Mouse (Mus musculus) heart, embryonic 12.5 days (tissue): ENCODE measurements around the gene Unc13b. TPM values are rescaled to one million over a fixed set of nuclear protein-coding genes. Genes with fewer than 3 reads are reported as not detected.

ENCODE experiments used
- ATAC-seq: fragments of 200-750 bp; cut with Nextera tagmentation; 2 replicates; pipeline ENCODE4 v1.8.0; 2017; ENCODE audit warnings: moderate TSS enrichment, moderate library complexity; ENCODE audit not compliant: insufficient number of reproducible peaks, low FRiP score
- H3K27ac ChIP-seq: fragments of 300-500 bp; sonication (generic); 2 replicates; pipeline ENCODE4 v1.5.1; 2016; ENCODE audit warnings: mild to moderate bottlenecking, moderate library complexity; ENCODE audit not compliant: poor library complexity, severe bottlenecking
- H3K27me3 ChIP-seq: fragments of 300-500 bp; sonication (generic); replicated peaks from 2 replicates; pipeline ENCODE4 v1.6.1; 2016; ENCODE audit warnings: mild to moderate bottlenecking, moderate library complexity
- H3K36me3 ChIP-seq: fragments of 300-500 bp; sonication (generic); 2 replicates; pipeline ENCODE4 v1.6.1; 2016; ENCODE audit warnings: mild to moderate bottlenecking, moderate library complexity
- H3K4me1 ChIP-seq: fragments of 300-500 bp; sonication (generic); replicated peaks from 2 replicates; pipeline ENCODE4 v1.6.1; 2016; ENCODE audit warnings: mild to moderate bottlenecking
- H3K4me2 ChIP-seq: fragments of 300-500 bp; sonication (generic); 2 replicates; pipeline ENCODE4 v1.6.1; 2016; ENCODE audit warnings: mild to moderate bottlenecking, moderate library complexity
- H3K4me3 ChIP-seq: fragments of 300-500 bp; sonication (generic); 2 replicates; pipeline ENCODE4 v1.5.1; 2016; ENCODE audit warnings: mild to moderate bottlenecking
- H3K9ac ChIP-seq: fragments of 300-500 bp; sonication (generic); 2 replicates; pipeline ENCODE4 v1.6.1; 2016; ENCODE audit warnings: mild to moderate bottlenecking, moderate library complexity
- H3K9me3 ChIP-seq: fragments of 300-500 bp; sonication (generic); replicated peaks from 2 replicates; pipeline ENCODE4 v1.6.1; 2016; ENCODE audit warnings: mild to moderate bottlenecking, moderate library complexity
- WGBS: fragments of 180-500 bp; shearing (Covaris S2); methylation state at CpG from one replicate; pipeline ENCODE4 v1.1.7; 2016; 5-methylcytosine and 5-hydroxymethylcytosine counted together
- polyA plus RNA-seq: library from polyadenylated mRNA; unstranded; fragments of >200 nt; fragmentation: Nextera tagmentation; extraction: Ambion mirVana; gene quantifications from 2 replicates; pipeline ENCODE4 v1.2.1, GENCODE M21; 2016

Gene Unc13b
- polyA plus RNA-seq, 1 experiment from 2014 or later: 15.1 TPM

DNA sequence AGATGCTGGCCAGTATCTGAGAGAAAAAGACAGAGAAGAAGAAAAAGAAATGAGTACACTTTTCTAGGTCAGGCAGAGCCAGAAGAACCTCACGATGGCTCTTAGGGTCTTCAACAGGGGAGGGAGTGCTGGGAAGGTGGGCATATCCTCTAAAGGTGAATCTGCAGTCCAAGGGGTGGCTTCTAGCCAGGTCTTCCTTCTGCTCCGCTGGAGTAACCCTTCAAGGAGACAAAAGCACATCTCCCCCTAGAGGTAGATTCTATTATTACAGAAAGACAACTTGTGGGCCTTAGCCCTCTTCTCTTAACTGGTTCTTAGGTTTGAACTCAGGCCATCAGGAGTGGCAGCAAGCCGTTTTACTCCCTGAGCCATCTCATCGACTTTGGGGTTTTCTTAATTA lies 6.1 kb upstream of the Unc13b start:
- 0 out of 2 replicates have a peak, but pooled peaks have one; percentile 45 for ATAC-seq
- Histone ChIP-seq H3K4me1 (0 out of 2 replicates have a peak, but pooled peaks cover under 1% of the 10 kb centered on the region), H3K4me3 (no peak overlapping the region), H3K36me3 (no peaks in the 10 kb centered on the region), H3K4me2 (no peak overlapping the region), H3K9me3 (no peaks in the 10 kb centered on the region), H3K27ac (no peak overlapping the region), H3K9ac (no peak overlapping the region), H3K27me3 (no peaks in the 10 kb centered on the region)
- 12% methylated on average over 4 of the region's 4 CpGs for WGBS

DNA sequence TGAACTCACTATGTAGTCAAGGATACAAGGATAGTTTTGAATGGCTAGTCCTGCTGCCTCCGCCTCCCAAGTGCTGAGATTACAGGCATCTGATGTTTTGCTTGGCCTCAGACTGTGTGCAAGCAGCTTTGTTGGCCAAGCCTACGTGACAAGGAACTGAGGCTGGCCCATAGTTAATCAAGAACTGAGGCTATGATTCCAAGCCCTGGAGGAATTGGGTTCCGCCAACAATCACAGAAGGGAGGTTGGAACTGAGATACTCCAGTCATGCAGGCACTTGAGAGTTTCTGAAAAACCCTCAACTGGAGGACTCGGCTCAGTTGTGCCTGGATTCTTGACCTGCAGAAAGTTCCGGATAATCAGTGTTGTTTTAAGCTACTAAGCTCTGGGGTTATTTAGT lies 1.1 kb upstream of the Unc13b start:
- Histone ChIP-seq H3K4me2 (no peak overlapping the region), H3K36me3 (no peaks in the 10 kb centered on the region), H3K9ac (no peak overlapping the region), H3K27me3 (no peaks in the 10 kb centered on the region), H3K9me3 (no peaks in the 10 kb centered on the region), H3K4me3 (no peak overlapping the region), H3K27ac (no peak overlapping the region), H3K4me1 (peaks cover 15% of the 10 kb centered on the region; the same call in 1 of the 2 replicates)
- 77% methylated on average over 5 of the region's 5 CpGs for WGBS
- ATAC-seq: no peak

DNA sequence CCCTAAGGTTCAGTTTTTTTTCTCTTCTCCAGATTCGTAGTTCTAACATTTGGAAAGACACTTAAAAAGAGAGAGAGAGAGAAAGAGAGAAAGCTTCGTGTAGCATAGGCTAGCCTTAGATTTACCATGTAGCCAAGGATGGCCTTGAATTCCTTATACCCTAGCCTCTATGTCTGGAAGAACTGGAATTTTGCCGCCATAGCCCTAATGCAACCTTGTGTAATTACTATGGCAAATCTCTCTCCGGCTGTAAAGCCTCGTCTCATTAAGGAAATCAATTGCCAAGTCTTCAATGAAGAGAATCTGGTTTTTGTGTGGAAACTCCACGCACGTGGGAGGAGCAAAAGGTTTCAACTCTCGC lies 381 bp upstream of the Unc13b start:
- no peaks in the 10 kb centered on the region for H3K36me3 ChIP-seq
- 0 out of 2 replicates have a peak overlapping the region, but pooled peaks have one; percentile 81 for H3K9ac ChIP-seq
- peaks cover 15% of the 10 kb centered on the region; the same call in 1 of the 2 replicates for H3K4me1 ChIP-seq
- no peaks in the 10 kb centered on the region for H3K27me3 ChIP-seq
- WGBS: 25% methylated on average over 8 of the region's 8 CpGs
- no peaks in the 10 kb centered on the region for H3K9me3 ChIP-seq
- peak overlapping the region; percentile 76 for H3K4me3 ChIP-seq
- peak overlapping the region; percentile 83 for H3K4me2 ChIP-seq
- no peak for ATAC-seq
- H3K27ac ChIP-seq: no peak overlapping the region

- Histone ChIP-seq H3K4me1 (peaks cover 15% of the 10 kb centered on the region; the same call in 1 of the 2 replicates), H3K27ac (no peak overlapping the region), H3K4me3 (peak overlapping the region; percentile 76), H3K9ac (peak overlapping the region; percentile 81), H3K27me3 (no peaks in the 10 kb centered on the region), H3K36me3 (no peaks in the 10 kb centered on the region), H3K9me3 (no peaks in the 10 kb centered on the region), H3K4me2 (peak overlapping the region; percentile 83)
- WGBS: 37% methylated on average over 3 of the region's 3 CpGs
- ATAC-seq: no peak
These were observed 944 bp downstream of the Unc13b start for GRCm38 (mm10) chr4:43059697-43060096.

DNA sequence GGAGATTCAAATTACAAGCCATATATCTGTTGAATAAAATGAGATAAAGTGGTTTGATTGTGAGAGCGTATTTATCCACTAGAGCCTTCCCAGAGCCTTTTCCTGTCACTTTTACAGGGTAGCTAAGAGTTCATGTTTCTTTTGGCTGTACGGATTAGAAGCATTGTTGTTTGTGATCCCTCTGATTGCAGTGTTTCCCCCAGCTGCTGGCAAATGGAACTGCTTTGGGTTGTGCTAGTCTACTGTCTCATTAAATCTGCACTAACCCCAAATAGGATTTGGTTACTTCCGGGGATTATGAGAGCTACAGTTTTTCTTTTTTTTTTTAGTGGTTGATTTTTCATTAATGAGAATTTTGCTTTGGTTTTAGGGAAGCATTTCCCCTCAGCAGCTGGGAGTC lies 1.5 kb downstream of the Unc13b start:
- no peak overlapping the region for H3K9ac ChIP-seq
- no peak for ATAC-seq
- H3K27me3 ChIP-seq: no peaks in the 10 kb centered on the region
- peaks cover 15% of the 10 kb centered on the region; the same call in 1 of the 2 replicates for H3K4me1 ChIP-seq
- H3K36me3 ChIP-seq: no peaks in the 10 kb centered on the region
- H3K9me3 ChIP-seq: no peaks in the 10 kb centered on the region
- WGBS: 47% methylated on average over 3 of the region's 3 CpGs
- no peak overlapping the region for H3K27ac ChIP-seq
- no peak overlapping the region for H3K4me2 ChIP-seq
- peak overlapping the region; percentile 76 for H3K4me3 ChIP-seq

GRCm38 (mm10) chr4:43065471-43065870 lies 6.7 kb downstream of the Unc13b start:
- WGBS: 89% methylated on average over 4 of the region's 4 CpGs

DNA sequence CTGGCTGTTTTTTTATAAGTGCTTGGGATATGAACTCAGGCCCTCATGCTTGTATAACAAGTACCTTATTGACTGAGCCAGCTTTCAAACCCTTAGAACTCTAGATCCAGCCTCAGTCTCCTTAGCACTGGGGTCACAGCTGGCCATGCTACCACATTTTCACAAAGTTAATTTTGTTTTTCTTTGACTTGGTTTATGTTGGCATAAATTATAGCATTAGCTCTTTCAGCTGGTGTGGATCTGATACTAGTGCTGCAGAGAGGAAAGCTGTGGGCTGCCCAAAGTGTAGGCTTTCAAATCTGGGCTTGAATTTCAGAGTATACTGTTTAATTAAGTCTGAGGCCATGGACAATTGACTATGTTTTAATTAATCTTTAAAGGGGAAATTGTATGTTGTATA lies 16.2 kb downstream of the Unc13b start:
- no peak overlapping the region for H3K4me2 ChIP-seq
- H3K4me1 ChIP-seq: 0 out of 2 replicates have a peak, but pooled peaks cover 3% of the 10 kb centered on the region
- no peaks in the 10 kb centered on the region for H3K9me3 ChIP-seq
- no peak overlapping the region for H3K27ac ChIP-seq
- no peak for ATAC-seq
- no peaks in the 10 kb centered on the region for H3K27me3 ChIP-seq
- H3K36me3 ChIP-seq: no peaks in the 10 kb centered on the region
- no peak overlapping the region for H3K9ac ChIP-seq
- H3K4me3 ChIP-seq: no peak overlapping the region

More at GRCm38 (mm10) chr4:43065471-43065870, 6.7 kb downstream of the Unc13b start:
- Histone ChIP-seq H3K27ac (no peak overlapping the region), H3K36me3 (no peaks in the 10 kb centered on the region), H3K4me1 (peaks cover 13% of the 10 kb centered on the region; the same call in 1 of the 2 replicates), H3K4me3 (no peak overlapping the region), H3K4me2 (no peak overlapping the region), H3K27me3 (no peaks in the 10 kb centered on the region), H3K9me3 (no peaks in the 10 kb centered on the region), H3K9ac (no peak overlapping the region)
- ATAC-seq: no peak

GRCm38 (mm10) chr4:43078071-43078718 lies 19.4 kb downstream of the Unc13b start:
- no peak for ATAC-seq
- H3K4me2 ChIP-seq: no peak overlapping the region
- WGBS: 63% methylated on average over 7 of the region's 7 CpGs
- no peak overlapping the region for H3K9ac ChIP-seq
- H3K27me3 ChIP-seq: no peaks in the 10 kb centered on the region
- H3K36me3 ChIP-seq: no peaks in the 10 kb centered on the region
- 0 out of 2 replicates have a peak, but pooled peaks cover 3% of the 10 kb centered on the region for H3K4me1 ChIP-seq
- H3K4me3 ChIP-seq: no peak overlapping the region
- H3K27ac ChIP-seq: no peak overlapping the region
- H3K9me3 ChIP-seq: no peaks in the 10 kb centered on the region

GRCm38 (mm10) chr4:43082458-43082857 lies 23.7 kb downstream of the Unc13b start:
- Histone ChIP-seq H3K27ac (no peak overlapping the region), H3K4me1 (peaks cover 7% of the 10 kb centered on the region), H3K4me3 (no peak overlapping the region), H3K36me3 (no peaks in the 10 kb centered on the region), H3K27me3 (no peaks in the 10 kb centered on the region), H3K9me3 (no peaks in the 10 kb centered on the region), H3K9ac (no peak overlapping the region), H3K4me2 (no peak overlapping the region)
- 61% methylated on average over 2 of the region's 2 CpGs for WGBS
- ATAC-seq: no peak

GRCm38 (mm10) chr4:43089950-43090349 lies 31.2 kb downstream of the Unc13b start:
- 82% methylated on average over 2 of the region's 2 CpGs for WGBS
- ATAC-seq: no peak
- no peak overlapping the region for H3K4me2 ChIP-seq

GRCm38 (mm10) chr4:43091183-43091582 lies 32.4 kb downstream of the Unc13b start:
- ATAC-seq: no peak

More at GRCm38 (mm10) chr4:43089950-43090349, 31.2 kb downstream of the Unc13b start:
- Histone ChIP-seq H3K9me3 (no peaks in the 10 kb centered on the region), H3K4me3 (no peak overlapping the region), H3K9ac (no peak overlapping the region), H3K27me3 (no peaks in the 10 kb centered on the region), H3K4me1 (peaks cover 11% of the 10 kb centered on the region), H3K27ac (no peak overlapping the region), H3K36me3 (no peaks in the 10 kb centered on the region)

DNA sequence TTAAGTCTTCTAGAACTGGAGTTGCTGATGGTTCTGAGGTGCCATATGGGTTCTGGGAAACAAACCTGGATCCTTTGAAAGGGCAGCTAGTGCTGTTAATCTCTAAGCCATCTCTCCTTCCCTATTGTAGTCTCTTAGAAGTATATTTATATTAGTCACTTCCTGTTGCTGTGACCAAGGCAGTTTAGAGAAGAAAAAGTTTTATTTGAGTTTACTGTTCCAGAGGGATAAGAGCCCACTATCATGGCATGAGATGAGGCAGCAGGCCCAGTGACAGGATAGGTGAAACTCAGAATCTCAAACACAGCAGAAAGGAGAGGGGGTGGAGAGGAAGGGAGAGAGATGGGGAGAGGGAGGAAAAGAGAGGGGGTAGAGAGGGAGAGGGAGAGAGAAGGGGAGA lies 54.7 kb downstream of the Unc13b start:
- Histone ChIP-seq H3K4me3 (no peak overlapping the region), H3K4me2 (no peak overlapping the region), H3K27ac (no peak overlapping the region), H3K9me3 (no peaks in the 10 kb centered on the region), H3K4me1 (no peaks in the 10 kb centered on the region), H3K27me3 (no peaks in the 10 kb centered on the region), H3K9ac (no peak overlapping the region), H3K36me3 (peaks cover 6% of the 10 kb centered on the region; the same call in 1 of the 2 replicates)
- ATAC-seq: no peak

More at GRCm38 (mm10) chr4:43091183-43091582, 32.4 kb downstream of the Unc13b start:
- H3K4me1 ChIP-seq: peaks cover 11% of the 10 kb centered on the region
- H3K4me3 ChIP-seq: no peak overlapping the region
- no peaks in the 10 kb centered on the region for H3K27me3 ChIP-seq
- H3K4me2 ChIP-seq: no peak overlapping the region
- H3K9me3 ChIP-seq: no peaks in the 10 kb centered on the region
- no peak overlapping the region for H3K9ac ChIP-seq
- no peaks in the 10 kb centered on the region for H3K36me3 ChIP-seq
- H3K27ac ChIP-seq: no peak overlapping the region
- 48% methylated on average over 4 of the region's 4 CpGs for WGBS
